Mouse (Mus musculus) limb, embryonic 15.5 days (tissue): ENCODE results near the gene Zmynd15. TPM values are rescaled to one million over a fixed set of nuclear protein-coding genes. Genes with fewer than 3 reads are reported as not detected.

ENCODE experiments used
- ATAC-seq: fragments of 200-750 bp; cut with Nextera tagmentation; 2 replicates; pipeline ENCODE4 v1.8.0; 2017; ENCODE audit warnings: low read depth, moderate TSS enrichment; ENCODE audit not compliant: insufficient number of reproducible peaks, low FRiP score, low TSS enrichment
- H3K27ac ChIP-seq: fragments of 300-500 bp; sonication (generic); 2 replicates; pipeline ENCODE4 v1.5.1; 2015; ENCODE audit warnings: moderate library complexity, mild to moderate bottlenecking, inconsistent platforms
- H3K27me3 ChIP-seq: fragments of 300-500 bp; sonication (generic); 2 replicates; pipeline ENCODE4 v1.6.1; 2015; ENCODE audit warnings: inconsistent platforms
- H3K36me3 ChIP-seq: fragments of 300-500 bp; sonication (generic); 2 replicates; pipeline ENCODE4 v1.6.1; 2015; ENCODE audit warnings: inconsistent platforms
- H3K4me1 ChIP-seq: fragments of 300-500 bp; sonication (generic); 2 replicates; pipeline ENCODE4 v1.6.1; 2015; ENCODE audit warnings: inconsistent platforms
- H3K4me2 ChIP-seq: fragments of 300-500 bp; sonication (generic); 2 replicates; pipeline ENCODE4 v1.6.1; 2015; ENCODE audit warnings: mild to moderate bottlenecking, inconsistent platforms
- H3K4me3 ChIP-seq: fragments of 300-500 bp; sonication (generic); 2 replicates; pipeline ENCODE4 v1.5.1; 2015; ENCODE audit warnings: mild to moderate bottlenecking, inconsistent platforms
- H3K9ac ChIP-seq: fragments of 300-500 bp; sonication (generic); 2 replicates; pipeline ENCODE4 v1.6.1; 2015; ENCODE audit warnings: inconsistent platforms
- H3K9me3 ChIP-seq: fragments of 300-500 bp; sonication (generic); 2 replicates; pipeline ENCODE4 v1.6.1; 2016; ENCODE audit warnings: inconsistent platforms
- whole genome bisulfite sequencing: fragments of 180-500 bp; shearing (Covaris S2); methylation state at CpG from one replicate; pipeline ENCODE4 v1.1.7; 2015; 5-methylcytosine and 5-hydroxymethylcytosine counted together
- microRNA-seq: library from miRNA; unstranded; fragments of <30 nt; microRNA quantifications from one replicate; pipeline ENCODE4, GENCODE M21; 2016
- polyA plus RNA-seq: library from polyadenylated mRNA; unstranded; fragments of >200 nt; fragmentation: Nextera tagmentation; extraction: Ambion mirVana; gene quantifications from 2 replicates; pipeline ENCODE4 v1.2.1, GENCODE M21; 2015

The Zmynd15 gene
- polyA plus RNA-seq, 1 experiment from 2014 or later, result 0.51 TPM

DNA sequence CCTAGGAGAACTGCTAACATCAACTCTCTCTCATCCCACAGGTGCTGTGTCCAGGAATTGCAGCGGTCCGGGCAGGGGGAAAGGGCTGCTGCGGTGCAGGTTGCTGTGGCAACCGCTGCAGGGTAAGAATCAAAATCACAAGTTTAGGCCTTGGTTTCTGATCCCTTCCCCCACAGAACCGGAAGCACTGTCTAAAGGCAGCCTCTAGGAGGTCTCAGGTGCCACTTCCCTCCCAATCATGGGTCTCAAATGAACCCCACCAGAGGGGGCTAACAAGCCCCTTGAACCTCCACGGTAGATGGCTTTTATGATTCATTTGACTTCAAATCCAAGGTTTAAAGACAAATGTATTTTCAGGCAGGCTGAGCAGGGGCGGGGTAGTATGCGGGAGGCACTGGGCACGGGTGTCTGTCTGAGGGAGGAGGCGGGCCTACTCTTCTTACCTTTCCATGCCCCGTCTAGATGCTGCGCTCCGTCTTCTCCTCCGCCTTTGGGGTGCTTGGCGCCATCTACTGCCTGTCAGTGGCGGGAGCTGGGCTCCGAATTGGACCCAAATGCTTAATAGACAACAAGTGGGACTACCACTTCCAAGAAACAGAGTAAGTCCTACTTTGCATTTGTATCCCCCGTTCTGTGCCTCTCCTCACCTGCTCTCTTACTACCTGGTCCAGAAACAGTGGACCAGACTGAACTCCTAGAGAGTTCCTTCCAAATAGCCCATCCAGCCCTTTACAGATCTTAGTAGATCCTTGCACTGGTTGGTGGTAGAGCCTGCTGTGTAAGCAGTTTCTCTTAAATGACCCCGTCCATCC is 50.7 kb downstream of the Zmynd15 start:
- 0 out of 2 replicates have a peak overlapping the region, but pooled peaks have one; percentile 10 for H3K9ac ChIP-seq
- H3K27ac ChIP-seq, result no peak overlapping the region
- no peak for ATAC-seq
- 9% methylated on average over 19 of the region's 19 CpGs for WGBS
- H3K9me3 ChIP-seq, result no peaks in the 10 kb centered on the region
- no peak overlapping the region for H3K4me3 ChIP-seq
- 0 out of 2 replicates have a peak, but pooled peaks cover 4% of the 10 kb centered on the region for H3K4me1 ChIP-seq
- H3K4me2 ChIP-seq, result peak overlapping the region; percentile 37
- H3K36me3 ChIP-seq, result no peaks in the 10 kb centered on the region
- 0 out of 2 replicates have a peak, but pooled peaks cover 2% of the 10 kb centered on the region for H3K27me3 ChIP-seq

- Histone ChIP-seq H3K9me3 (no peaks in the 10 kb centered on the region), H3K9ac (no peak overlapping the region), H3K27me3 (0 out of 2 replicates have a peak, but pooled peaks cover 2% of the 10 kb centered on the region), H3K27ac (no peak overlapping the region), H3K4me2 (no peak overlapping the region), H3K36me3 (no peaks in the 10 kb centered on the region), H3K4me3 (no peak overlapping the region), H3K4me1 (0 out of 2 replicates have a peak, but pooled peaks cover 4% of the 10 kb centered on the region)
- no peak for ATAC-seq
- WGBS, result 69% methylated on average over 2 of the region's 2 CpGs
These were observed 52.0 kb downstream of the Zmynd15 start for GRCm38 (mm10) chr11:70511242-70511641.

GRCm38 (mm10) chr11:70511825-70512224 is 52.6 kb downstream of the Zmynd15 start:
- WGBS, result 91% methylated on average over 7 of the region's 7 CpGs
- 0 out of 2 replicates have a peak, but pooled peaks cover 2% of the 10 kb centered on the region for H3K27me3 ChIP-seq
- no peak overlapping the region for H3K4me3 ChIP-seq
- no peaks in the 10 kb centered on the region for H3K9me3 ChIP-seq
- H3K4me2 ChIP-seq, result no peak overlapping the region
- H3K4me1 ChIP-seq, result 0 out of 2 replicates have a peak, but pooled peaks cover 4% of the 10 kb centered on the region
- H3K9ac ChIP-seq, result no peak overlapping the region
- ATAC-seq, result no peak
- H3K27ac ChIP-seq, result no peak overlapping the region
- no peaks in the 10 kb centered on the region for H3K36me3 ChIP-seq

DNA sequence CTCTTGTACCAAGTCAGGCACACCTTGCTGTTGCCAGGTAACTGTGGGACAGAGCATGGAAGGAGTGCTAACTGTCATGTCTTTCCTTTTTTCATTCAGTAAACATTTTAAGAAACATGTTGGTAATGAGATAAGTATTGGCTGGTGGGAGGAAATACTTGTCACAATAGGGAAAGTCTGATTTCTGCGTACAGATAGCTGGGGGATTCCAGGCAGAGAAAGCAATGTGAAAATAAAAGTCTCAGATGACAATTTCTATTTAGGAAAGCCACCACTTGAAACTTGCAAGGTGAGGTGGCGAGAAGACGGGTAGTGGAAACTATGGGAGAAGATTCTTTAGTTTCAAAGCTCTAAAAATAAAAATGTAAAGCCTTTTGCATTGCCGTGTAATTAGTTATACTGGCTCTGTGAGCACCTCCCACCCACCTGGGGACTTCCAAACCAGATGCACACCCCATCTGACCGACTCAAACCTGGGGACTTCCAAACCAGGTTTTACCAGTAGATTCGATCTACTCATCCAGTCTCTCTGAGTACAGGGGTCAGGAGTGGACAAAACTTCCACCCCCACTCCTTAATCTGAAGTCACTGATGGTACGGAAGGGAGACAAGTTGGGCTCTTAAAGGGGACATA is 53.6 kb downstream of the Zmynd15 start:
- Histone ChIP-seq H3K9me3 (no peaks in the 10 kb centered on the region), H3K27me3 (0 out of 2 replicates have a peak, but pooled peaks cover 2% of the 10 kb centered on the region), H3K9ac (no peak overlapping the region), H3K4me1 (0 out of 2 replicates have a peak, but pooled peaks cover 4% of the 10 kb centered on the region), H3K27ac (no peak overlapping the region), H3K4me3 (no peak overlapping the region), H3K36me3 (no peaks in the 10 kb centered on the region), H3K4me2 (no peak overlapping the region)
- ATAC-seq, result no peak
- 73% methylated on average over 7 of the region's 7 CpGs for WGBS

DNA sequence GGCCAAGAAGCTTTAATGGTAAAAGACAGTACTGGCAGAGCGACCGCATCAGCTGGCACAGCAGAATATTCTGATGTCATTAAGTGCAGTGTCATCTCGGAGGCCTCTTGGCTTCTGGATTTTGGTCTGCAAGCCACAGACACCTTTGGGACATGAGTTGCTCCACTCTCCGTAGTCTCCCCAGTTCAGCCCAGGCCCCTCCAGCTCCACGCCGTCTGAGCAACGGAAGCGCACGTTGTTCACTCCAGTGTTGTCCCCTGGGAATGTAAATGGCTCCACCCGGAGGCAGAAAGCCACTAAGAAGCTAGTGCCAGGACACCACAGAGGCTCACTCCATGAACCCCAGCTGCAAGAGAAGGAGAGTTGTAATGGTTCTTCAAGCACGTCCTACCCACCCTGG is 54.3 kb downstream of the Zmynd15 start:
- Histone ChIP-seq H3K9me3 (no peaks in the 10 kb centered on the region), H3K4me2 (no peak overlapping the region), H3K4me3 (no peak overlapping the region), H3K4me1 (0 out of 2 replicates have a peak, but pooled peaks cover 4% of the 10 kb centered on the region), H3K36me3 (no peaks in the 10 kb centered on the region), H3K27me3 (0 out of 2 replicates have a peak, but pooled peaks cover 2% of the 10 kb centered on the region), H3K27ac (no peak overlapping the region), H3K9ac (no peak overlapping the region)
- WGBS, result 47% methylated on average over 11 of the region's 11 CpGs
- no peak for ATAC-seq

- WGBS, result 85% methylated on average over 7 of the region's 7 CpGs
- no peak within 1 kb of the TSS for H3K4me3 ChIP-seq
- ATAC-seq, result no peak
- no peaks in the 10 kb centered on the region for H3K9me3 ChIP-seq
- 0 out of 2 replicates have a peak, but pooled peaks cover 4% of the 10 kb centered on the region for H3K27me3 ChIP-seq
- no peak within 1 kb of the TSS for H3K4me2 ChIP-seq
- H3K4me1 ChIP-seq, result 0 out of 2 replicates have a peak, but pooled peaks cover 4% of the 10 kb centered on the region
- no peaks in the 10 kb centered on the region for H3K36me3 ChIP-seq
- no peak within 1 kb of the TSS for H3K9ac ChIP-seq
- no peak within 1 kb of the TSS for H3K27ac ChIP-seq
These were observed 55.1 kb downstream of the Zmynd15 start, which contains the start of gene Vmo1 for GRCm38 (mm10) chr11:70514288-70514687. Gene Vmo1 (minus strand): TSS chr11:70514616.

Small RNA genes lying within 50 kb of the gene (microRNA-seq; reads per million reads assigned to microRNA genes)
- gene Mir7115, result not detected

Other genes starting within 250 kb of the Zmynd15 start
- gene Slc16a11, start 246.7 kb upstream of the Zmynd15 start, polyA plus RNA-seq, result 1.5 and 1.6 TPM in 2 replicates
- 11.0 and 12.3 TPM in 2 replicates for gene Slc16a13, start 238.4 kb upstream of the Zmynd15 start, polyA plus RNA-seq
- 12.1 and 13.9 TPM in 2 replicates for gene Bcl6b, start 229.6 kb upstream of the Zmynd15 start, polyA plus RNA-seq
- gene 0610010K14Rik, start 221.5 kb upstream of the Zmynd15 start, polyA plus RNA-seq, result 154 and 172 TPM in 2 replicates
- 12.1 TPM in 2 replicates for gene Gm21988, start 219.6 kb upstream of the Zmynd15 start, polyA plus RNA-seq
- 219 and 226 TPM in 2 replicates for gene Rnasek, start 219.6 kb upstream of the Zmynd15 start, polyA plus RNA-seq
- 17.4 and 19.3 TPM in 2 replicates for gene Alox12, start 204.1 kb upstream of the Zmynd15 start, polyA plus RNA-seq
- 0.50 and 0.61 TPM in 2 replicates for gene Alox12e, start 136.8 kb upstream of the Zmynd15 start, polyA plus RNA-seq
- gene Alox15, start 107.4 kb upstream of the Zmynd15 start, polyA plus RNA-seq, result 0.23 and 0.62 TPM in 2 replicates
- 31.7 and 33.7 TPM in 2 replicates for gene Pelp1, start 49.4 kb upstream of the Zmynd15 start, polyA plus RNA-seq
- 19.6 and 22.2 TPM in 2 replicates for gene Arrb2, start 26.8 kb upstream of the Zmynd15 start, polyA plus RNA-seq
- gene Med11, start 7.5 kb upstream of the Zmynd15 start, polyA plus RNA-seq, result 37.6 and 40.2 TPM in 2 replicates
- 5.3 and 6.8 TPM in 2 replicates for gene Cxcl16, start 551 bp downstream of the Zmynd15 start, polyA plus RNA-seq
- gene Tm4sf5, start 45.8 kb downstream of the Zmynd15 start, polyA plus RNA-seq, result 0.37 and 0.45 TPM in 2 replicates
- gene Vmo1, start 55.2 kb downstream of the Zmynd15 start, polyA plus RNA-seq, result 0.23 and 0.27 TPM in 2 replicates
- gene Gltpd2, start 59.8 kb downstream of the Zmynd15 start, polyA plus RNA-seq, result 0.26 and 0.65 TPM in 2 replicates
- gene Psmb6, start 65.9 kb downstream of the Zmynd15 start, polyA plus RNA-seq, result 660 and 698 TPM in 2 replicates
- gene Gm40193, start 73.5 kb downstream of the Zmynd15 start, polyA plus RNA-seq, result not detected in 2 replicates
- gene Pld2, start 80.6 kb downstream of the Zmynd15 start, polyA plus RNA-seq, result 10.4 and 11.9 TPM in 2 replicates
- gene Mink1, start 103.4 kb downstream of the Zmynd15 start, polyA plus RNA-seq, result 14.1 TPM in 2 replicates
- gene 4930544D05Rik, start 156.4 kb downstream of the Zmynd15 start, polyA plus RNA-seq, result not detected in 2 replicates
- 0.41 TPM in 1 of 2 replicates, not detected in the other for gene Chrne, start 159.8 kb downstream of the Zmynd15 start, polyA plus RNA-seq
- gene Gp1ba, start 179.7 kb downstream of the Zmynd15 start, polyA plus RNA-seq, result 0.26 and 0.29 TPM in 2 replicates
- 124 TPM in 2 replicates for gene Rnf167, start 187.8 kb downstream of the Zmynd15 start, polyA plus RNA-seq
- gene Slc25a11, start 188.0 kb downstream of the Zmynd15 start, polyA plus RNA-seq, result 165 and 188 TPM in 2 replicates
- 1,605 and 1,679 TPM in 2 replicates for gene Pfn1, start 195.2 kb downstream of the Zmynd15 start, polyA plus RNA-seq
- 71.5 and 252 TPM in 2 replicates for gene Eno3, start 197.8 kb downstream of the Zmynd15 start, polyA plus RNA-seq
- 149 and 172 TPM in 2 replicates for gene Spag7, start 210.0 kb downstream of the Zmynd15 start, polyA plus RNA-seq
- 12.9 and 14.8 TPM in 2 replicates for gene Camta2, start 228.7 kb downstream of the Zmynd15 start, polyA plus RNA-seq
- gene Inca1, start 240.7 kb downstream of the Zmynd15 start, polyA plus RNA-seq, result 0.91 and 2.1 TPM in 2 replicates
- 4.3 and 5.3 TPM in 2 replicates for gene Kif1c, start 241.1 kb downstream of the Zmynd15 start, polyA plus RNA-seq